Comparison of ENCODE assay signal across 30 mouse cellular contexts in genomic region chr2:20955376-20955775, GRCm38 (mm10). TPM values are rescaled to one million over a fixed set of nuclear protein-coding genes. Genes with fewer than 3 reads are reported as not detected.
DNase-seq lines count a peak whose midpoint lies in the region; ATAC-seq and TF ChIP-seq lines count a peak whose summit lies in the region.
"Had no signal": no experiment of that assay in that cellular context is flagged by ENCODE, and none has a peak within 500 bp of the region (broad histone marks: within the 10 kb centered on the region; RNA-seq: fewer than 3 reads in every experiment).

No protein-coding gene starts in this region.

- intact Hi-C loops in heart, postnatal 14 days (cut with DNase I) = loop anchor here (5.0 kb wide), 1 partner anchor 33 kb away; no protein-coding TSS in a partner anchor

- H3K4me2 ChIP-seq in forebrain, embryonic 15.5 days (replicated peaks) = no peak overlapping the region
- no peak overlapping the region for H3K4me2 ChIP-seq in forebrain, postnatal 0 days (ENCODE audit: low read depth)
- H3K4me2 ChIP-seq in heart, postnatal 0 days (ENCODE audit: low read depth, low read length) = 0 out of 2 replicates have a peak overlapping the region, but pooled peaks have one; percentile 8
- H3K4me2 ChIP-seq in midbrain, embryonic 16.5 days (ENCODE audit: low read length) = 0 out of 2 replicates have a peak overlapping the region, but pooled peaks have one; percentile 12
- no peak overlapping the region for H3K4me2 ChIP-seq in midbrain, postnatal 0 days (ENCODE audit: low read depth, low read length, poor library complexity, severe bottlenecking)
- H3K4me2 ChIP-seq: embryonic facial prominence, embryonic 15.5 days; forebrain, embryonic 13.5 days; heart, embryonic 13.5 days; hindbrain, embryonic 13.5 days; limb, embryonic 13.5 days; liver, embryonic 12.5 days; neural tube, embryonic 12.5 days had no signal

- no peak for DNase-seq in forebrain, postnatal 0 days
- no peak for DNase-seq in heart, postnatal 0 days (ENCODE audit: low spot score)
- no peak for DNase-seq in heart, postnatal 14 days
- no peak for DNase-seq in midbrain, postnatal 0 days (ENCODE audit: low spot score)
- DNase-seq in kidney, postnatal 25 days = no peak
- DNase-seq: adrenal gland, postnatal 25 days; B cell, adult 2 months; gastrocnemius, postnatal 14 days; heart, postnatal 36 days; kidney, adult 11 months; kidney, postnatal 14 days; lung, adult 18-20 months; lung, postnatal 4 days; right cerebral cortex, adult 18-20 months; spleen, adult 18-20 months; thymus, adult 2 months; thymus, postnatal 4 days had no signal

- no peak for ATAC-seq in forebrain, embryonic 15.5 days (replicated peaks)
- no peak for ATAC-seq in forebrain, postnatal 0 days
- ATAC-seq in heart, postnatal 0 days (ENCODE audit: insufficient read depth, low read depth) = no peak; the same call in 1 of the 2 replicates
- ATAC-seq in midbrain, embryonic 16.5 days = no peak
- ATAC-seq in midbrain, postnatal 0 days (ENCODE audit: low FRiP score) = no peak
- ATAC-seq: forebrain, embryonic 13.5 days; liver, embryonic 12.5 days; lung, postnatal 0 days had no signal

- H3K4me3 ChIP-seq in forebrain, embryonic 15.5 days = no peak overlapping the region
- no peak overlapping the region for H3K4me3 ChIP-seq in forebrain, postnatal 0 days (ENCODE audit: low read depth, low read length)
- H3K4me3 ChIP-seq in heart, postnatal 0 days (ENCODE audit: low read depth, low read length) = no peak overlapping the region
- H3K4me3 ChIP-seq in midbrain, embryonic 16.5 days (ENCODE audit: low read depth, low read length) = no peak overlapping the region
- H3K4me3 ChIP-seq in midbrain, postnatal 0 days (ENCODE audit: low read depth, low read length) = no peak overlapping the region
- H3K4me3 ChIP-seq: embryonic facial prominence, embryonic 10.5 days; embryonic facial prominence, embryonic 15.5 days; forebrain, embryonic 13.5 days; heart, embryonic 13.5 days; hindbrain, embryonic 13.5 days; limb, embryonic 13.5 days; liver, embryonic 12.5 days; megakaryocyte, embryonic 14.5 days; midbrain, embryonic 12.5 days; neural tube, embryonic 12.5 days had no signal

- TF ChIP-seq CTCF in forebrain, postnatal 0 days (IDR thresholded peaks at IDR 0.05; ENCODE audit: low read depth) = no peak
- TF ChIP-seq CTCF in heart, postnatal 0 days (IDR thresholded peaks at IDR 0.05; ENCODE audit: low read depth) = no peak
- TF ChIP-seq CTCF in midbrain, postnatal 0 days (IDR thresholded peaks at IDR 0.05) = no peak

- no peak overlapping the region for H3K9ac ChIP-seq in forebrain, embryonic 15.5 days (replicated peaks)
- H3K9ac ChIP-seq in forebrain, postnatal 0 days = no peak overlapping the region
- H3K9ac ChIP-seq in heart, postnatal 0 days (replicated peaks; ENCODE audit: low read depth, low read length) = no peak overlapping the region
- no peak overlapping the region for H3K9ac ChIP-seq in midbrain, embryonic 16.5 days (ENCODE audit: low read depth, low read length)
- H3K9ac ChIP-seq in midbrain, postnatal 0 days (replicated peaks; ENCODE audit: low read length, poor library complexity, severe bottlenecking) = no peak overlapping the region
- H3K9ac ChIP-seq: embryonic facial prominence, embryonic 15.5 days; forebrain, embryonic 13.5 days; heart, embryonic 13.5 days; hindbrain, embryonic 13.5 days; limb, embryonic 13.5 days; liver, embryonic 12.5 days; neural tube, embryonic 12.5 days had no signal

- peak overlapping the region; percentile 39; the same call in 1 of the 2 replicates for H3K27ac ChIP-seq in forebrain, embryonic 15.5 days (replicated peaks)
- no peak overlapping the region for H3K27ac ChIP-seq in forebrain, postnatal 0 days (ENCODE audit: low read depth, low read length)
- H3K27ac ChIP-seq in heart, postnatal 0 days (ENCODE audit: low read depth) = peak overlapping the region; percentile 52
- no peak overlapping the region; the same call in 1 of the 2 replicates for H3K27ac ChIP-seq in midbrain, embryonic 16.5 days (ENCODE audit: low read length)
- no peak overlapping the region for H3K27ac ChIP-seq in midbrain, postnatal 0 days (ENCODE audit: low read depth, low read length)
- H3K27ac ChIP-seq: embryonic facial prominence, embryonic 10.5 days; embryonic facial prominence, embryonic 15.5 days; heart, embryonic 13.5 days; hindbrain, embryonic 13.5 days; limb, embryonic 13.5 days; liver, embryonic 12.5 days; neural tube, embryonic 12.5 days had no signal

- H3K27me3 ChIP-seq in forebrain, embryonic 15.5 days = no peaks in the 10 kb centered on the region
- no peaks in the 10 kb centered on the region for H3K27me3 ChIP-seq in forebrain, postnatal 0 days (ENCODE audit: insufficient read depth, low read length)
- H3K27me3 ChIP-seq in heart, postnatal 0 days (ENCODE audit: control insufficient read depth, insufficient read depth, low read length) = no peaks in the 10 kb centered on the region
- H3K27me3 ChIP-seq in midbrain, embryonic 16.5 days (ENCODE audit: control insufficient read depth, insufficient read depth, low read depth, low read length) = no peaks in the 10 kb centered on the region
- H3K27me3 ChIP-seq in midbrain, postnatal 0 days (ENCODE audit: insufficient read depth, low read length) = no peaks in the 10 kb centered on the region
- H3K27me3 ChIP-seq: embryonic facial prominence, embryonic 15.5 days; forebrain, embryonic 13.5 days; heart, embryonic 13.5 days; hindbrain, embryonic 13.5 days; limb, embryonic 13.5 days; liver, embryonic 12.5 days; megakaryocyte, embryonic 14.5 days; midbrain, embryonic 12.5 days; neural tube, embryonic 12.5 days had no signal

- no peak for TF ChIP-seq EP300 in heart, postnatal 0 days (IDR thresholded peaks at IDR 0.05; ENCODE audit: low read depth)

- H3K9me3 ChIP-seq in forebrain, embryonic 15.5 days = no peaks in the 10 kb centered on the region
- H3K9me3 ChIP-seq in forebrain, postnatal 0 days (ENCODE audit: low read length) = no peaks in the 10 kb centered on the region
- no peaks in the 10 kb centered on the region for H3K9me3 ChIP-seq in heart, postnatal 0 days (replicated peaks; ENCODE audit: control insufficient read depth, low read length)
- H3K9me3 ChIP-seq in midbrain, embryonic 16.5 days (replicated peaks; ENCODE audit: control insufficient read depth, low read length, poor library complexity, severe bottlenecking) = no peaks in the 10 kb centered on the region
- H3K9me3 ChIP-seq in midbrain, postnatal 0 days (ENCODE audit: low read length) = no peaks in the 10 kb centered on the region
- H3K9me3 ChIP-seq: embryonic facial prominence, embryonic 10.5 days; embryonic facial prominence, embryonic 15.5 days; forebrain, embryonic 13.5 days; heart, embryonic 13.5 days; hindbrain, embryonic 13.5 days; limb, embryonic 13.5 days; liver, embryonic 12.5 days; megakaryocyte, embryonic 14.5 days; midbrain, embryonic 12.5 days; neural tube, embryonic 12.5 days had no signal

- peaks cover 50% of the 10 kb centered on the region for H3K4me1 ChIP-seq in forebrain, embryonic 15.5 days
- H3K4me1 ChIP-seq in forebrain, postnatal 0 days (ENCODE audit: insufficient read depth) = peaks cover 8% of the 10 kb centered on the region; the same call in 1 of the 2 replicates
- peaks cover 25% of the 10 kb centered on the region for H3K4me1 ChIP-seq in heart, postnatal 0 days (ENCODE audit: control insufficient read depth, insufficient read depth)
- H3K4me1 ChIP-seq in midbrain, embryonic 16.5 days (ENCODE audit: control insufficient read depth, insufficient read depth, low read length) = peaks cover 28% of the 10 kb centered on the region
- H3K4me1 ChIP-seq in midbrain, postnatal 0 days (ENCODE audit: insufficient read depth, low read length) = peaks cover 6% of the 10 kb centered on the region; the same call in 1 of the 2 replicates
- H3K4me1 ChIP-seq: embryonic facial prominence, embryonic 15.5 days; limb, embryonic 13.5 days had no signal

- 59% methylated on average over 8 of the region's 8 CpGs for WGBS in forebrain, embryonic 15.5 days
- 43% methylated on average over 8 of the region's 8 CpGs for WGBS in forebrain, postnatal 0 days
- WGBS in heart, postnatal 0 days = 54% methylated on average over 8 of the region's 8 CpGs
- 40% methylated on average over 8 of the region's 8 CpGs for WGBS in midbrain, embryonic 16.5 days
- 25% methylated on average over 8 of the region's 8 CpGs for WGBS in midbrain, postnatal 0 days

- no peaks in the 10 kb centered on the region for H3K36me3 ChIP-seq in forebrain, embryonic 15.5 days
- H3K36me3 ChIP-seq in forebrain, postnatal 0 days (ENCODE audit: insufficient read depth) = no peaks in the 10 kb centered on the region
- no peaks in the 10 kb centered on the region for H3K36me3 ChIP-seq in heart, postnatal 0 days (replicated peaks; ENCODE audit: control insufficient read depth, insufficient read depth, low read length)
- no peaks in the 10 kb centered on the region for H3K36me3 ChIP-seq in midbrain, embryonic 16.5 days (ENCODE audit: control insufficient read depth, insufficient read depth, low read length)
- no peaks in the 10 kb centered on the region for H3K36me3 ChIP-seq in midbrain, postnatal 0 days (ENCODE audit: insufficient read depth, low read length)
- H3K36me3 ChIP-seq: embryonic facial prominence, embryonic 15.5 days; hindbrain, embryonic 13.5 days; limb, embryonic 13.5 days; midbrain, embryonic 12.5 days; neural tube, embryonic 12.5 days had no signal

RNA-seq across cellular contexts. Expression of gene Arhgap21, which starts 13.3 kb away (rescaled TPM):
- 41.5 and 42.3 TPM in 2 replicates for polyA plus RNA-seq in forebrain, embryonic 15.5 days (2015; fragmentation: Nextera tagmentation; extraction: Ambion mirVana)
- total RNA-seq in forebrain, postnatal 0 days (2014; rRNA removed) = 94.7 and 99.1 TPM in 2 replicates
- polyA plus RNA-seq in forebrain, postnatal 0 days (2015; fragmentation: Nextera tagmentation; extraction: Ambion mirVana) = 18.2 and 24.9 TPM in 2 replicates
- total RNA-seq in heart, postnatal 0 days (2014; rRNA removed; ENCODE audit: low replicate concordance) = 66.7 and 77.3 TPM in 2 replicates
- 10.1 and 11.4 TPM in 2 replicates for polyA plus RNA-seq in heart, postnatal 0 days (2015; fragmentation: Nextera tagmentation; extraction: Ambion mirVana)
- total RNA-seq in heart, postnatal 14 days (2021) = 10 to 100 TPM; 84.5 to 91.7 TPM
- polyA plus RNA-seq in midbrain, embryonic 16.5 days (2015; fragmentation: Nextera tagmentation; extraction: Ambion mirVana) = 40.9 and 41.7 TPM in 2 replicates
- total RNA-seq in midbrain, postnatal 0 days (2014; rRNA removed) = 81.8 and 108 TPM in 2 replicates
- 24.2 and 31.6 TPM in 2 replicates for polyA plus RNA-seq in midbrain, postnatal 0 days (2015; fragmentation: Nextera tagmentation; extraction: Ambion mirVana)

Comparison
In these comparisons a context has a peak if more than half of its experiments do, and no peak if none do; other contexts are left out.
1. H3K27ac ChIP-seq: peak in forebrain, embryonic 15.5 days (single experiment) and heart, postnatal 0 days (single experiment); none in forebrain, postnatal 0 days (single experiment), midbrain, embryonic 16.5 days (single experiment) and midbrain, postnatal 0 days (single experiment).
2. H3K4me2 ChIP-seq: peak in heart, postnatal 0 days (single experiment) and midbrain, embryonic 16.5 days (single experiment); none in forebrain, embryonic 15.5 days (single experiment), forebrain, postnatal 0 days (single experiment) and midbrain, postnatal 0 days (single experiment).